Mouse (Mus musculus) erythroblast, embryonic 14.5 days (primary cell): ENCODE measurements around the gene Rgs19. TPM values are rescaled to one million over a fixed set of nuclear protein-coding genes. Genes with fewer than 3 reads are reported as not detected.

Experiments used
- H3K27me3 ChIP-seq: 2 replicates; pipeline ENCODE4 v1.6.1; 2012; ENCODE audit warnings: inconsistent platforms; ENCODE audit not compliant: control insufficient read depth
- H3K36me3 ChIP-seq: 2 replicates; pipeline ENCODE4 v1.6.1; 2012; ENCODE audit warnings: mild to moderate bottlenecking, inconsistent platforms; ENCODE audit not compliant: control insufficient read depth
- H3K4me1 ChIP-seq: 2 replicates; pipeline ENCODE4 v1.6.1; 2012; ENCODE audit warnings: inconsistent platforms; ENCODE audit not compliant: control insufficient read depth
- H3K4me3 ChIP-seq: replicated peaks from 2 replicates; pipeline ENCODE3; 2012; ENCODE audit warnings: moderate library complexity, mild to moderate bottlenecking, inconsistent platforms
- H3K9me3 ChIP-seq: 2 replicates; pipeline ENCODE4 v1.6.1; 2012; ENCODE audit warnings: low read length, inconsistent platforms, mixed read lengths; ENCODE audit not compliant: control insufficient read depth
- GATA1 ChIP-seq: IDR thresholded peaks from 2 replicates; pipeline ENCODE4 v1.6.1; 2012; ENCODE audit warnings: low read length, inconsistent platforms, mixed read lengths
- TAL1 ChIP-seq: IDR thresholded peaks from 3 replicates; pipeline ENCODE4 v1.6.1; 2012; ENCODE audit warnings: low read length, inconsistent platforms, mixed read lengths
- polyA plus RNA-seq: library from polyadenylated mRNA; stranded (reverse); fragments of >175 nt; gene quantifications from 2 replicates; pipeline ENCODE4 v1.2.3, GENCODE M21; 2012

Rgs19 gene
- polyA plus RNA-seq, 1 experiment, result 0.16 TPM

- H3K4me3 ChIP-seq, result no peak overlapping the region
- H3K4me1 ChIP-seq, result peaks cover 11% of the 10 kb centered on the region
- peaks cover 24% of the 10 kb centered on the region for H3K27me3 ChIP-seq
- TF ChIP-seq TAL1 (no peak), GATA1 (no peak)
- H3K9me3 ChIP-seq, result no peaks in the 10 kb centered on the region
- H3K36me3 ChIP-seq, result peaks cover 4% of the 10 kb centered on the region; the same call in 1 of the 2 replicates
These were observed 4.2 kb downstream of the Rgs19 start for GRCm38 (mm10) chr2:181689466-181690160.

DNA sequence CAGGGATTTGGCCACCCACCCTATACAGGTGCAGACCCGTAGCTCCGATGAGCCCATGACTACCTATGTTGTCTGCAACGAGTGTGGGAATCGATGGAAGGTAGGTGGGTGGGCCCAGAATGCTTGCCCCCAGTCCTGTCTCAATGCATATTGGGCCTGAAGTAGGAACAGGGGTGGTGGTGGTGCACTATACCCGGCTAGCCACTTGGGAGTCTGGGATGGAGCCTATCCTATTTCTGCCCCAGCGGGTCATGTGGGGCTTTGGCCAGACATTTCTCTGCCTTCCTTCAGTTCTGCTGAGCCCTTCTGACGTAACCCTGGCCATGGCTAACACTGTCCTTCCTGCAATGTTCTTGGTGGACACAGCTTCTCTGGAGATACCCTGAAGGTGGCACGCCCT lies 6.2 kb downstream of the Rgs19 start:
- TF ChIP-seq GATA1 (no peak), TAL1 (no peak)
- peaks cover 4% of the 10 kb centered on the region; the same call in 1 of the 2 replicates for H3K36me3 ChIP-seq
- no peaks in the 10 kb centered on the region for H3K4me1 ChIP-seq
- H3K27me3 ChIP-seq, result peaks cover 4% of the 10 kb centered on the region
- no peaks in the 10 kb centered on the region for H3K9me3 ChIP-seq
- H3K4me3 ChIP-seq, result no peak overlapping the region

- Histone ChIP-seq H3K9me3 (no peaks in the 10 kb centered on the region), H3K4me3 (no peak overlapping the region), H3K36me3 (peaks cover 4% of the 10 kb centered on the region; the same call in 1 of the 2 replicates), H3K27me3 (peaks cover 10% of the 10 kb centered on the region), H3K4me1 (peaks cover 2% of the 10 kb centered on the region)
- TF ChIP-seq TAL1 (no peak), GATA1 (no peak)
These were observed 8.1 kb downstream of the Rgs19 start for GRCm38 (mm10) chr2:181685686-181686085.

GRCm38 (mm10) chr2:181684713-181685112 lies 9.1 kb downstream of the Rgs19 start:
- no peak for TF ChIP-seq TAL1
- TF ChIP-seq GATA1, result no peak
- peaks cover 4% of the 10 kb centered on the region; the same call in 1 of the 2 replicates for H3K36me3 ChIP-seq
- no peaks in the 10 kb centered on the region for H3K9me3 ChIP-seq
- peaks cover 20% of the 10 kb centered on the region for H3K27me3 ChIP-seq
- no peak overlapping the region for H3K4me3 ChIP-seq
- H3K4me1 ChIP-seq, result peaks cover 11% of the 10 kb centered on the region

GRCm38 (mm10) chr2:181683381-181683780 lies 10.4 kb downstream of the Rgs19 start:
- Histone ChIP-seq H3K4me1 (peaks cover 15% of the 10 kb centered on the region), H3K27me3 (peaks cover 21% of the 10 kb centered on the region), H3K36me3 (no peaks in the 10 kb centered on the region; the same call in 1 of the 2 replicates), H3K9me3 (no peaks in the 10 kb centered on the region), H3K4me3 (no peak overlapping the region)
- TF ChIP-seq GATA1 (no peak), TAL1 (no peak)

- Histone ChIP-seq H3K4me1 (peaks cover 15% of the 10 kb centered on the region), H3K36me3 (no peaks in the 10 kb centered on the region; the same call in 1 of the 2 replicates), H3K27me3 (peaks cover 24% of the 10 kb centered on the region), H3K9me3 (no peaks in the 10 kb centered on the region), H3K4me3 (no peak overlapping the region)
- TF ChIP-seq TAL1, result no peak
- TF ChIP-seq GATA1, result no peak
These were observed 11.8 kb downstream of the Rgs19 start for GRCm38 (mm10) chr2:181681978-181682377.

DNA sequence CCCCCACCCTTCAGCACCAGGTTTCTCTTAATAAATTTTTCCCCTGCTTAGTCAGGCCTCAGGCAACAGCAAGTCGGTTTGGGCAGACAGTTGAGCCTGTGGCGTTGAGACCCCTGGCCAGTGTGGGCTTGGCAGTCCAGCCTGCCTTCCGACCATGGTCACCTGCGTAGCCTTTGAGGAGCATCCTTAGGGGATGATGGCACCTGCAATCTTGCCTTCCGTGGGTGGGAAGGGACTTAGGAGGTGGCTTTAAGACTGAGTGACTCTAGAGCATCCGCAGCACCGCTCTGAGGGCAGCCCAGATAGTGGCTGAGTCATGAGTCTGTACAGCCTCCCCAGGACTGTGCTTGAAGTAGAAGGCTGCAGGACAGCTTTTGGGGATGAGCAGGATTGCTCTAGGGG lies 13.1 kb downstream of the Rgs19 start:
- Histone ChIP-seq H3K27me3 (peaks cover 26% of the 10 kb centered on the region), H3K4me3 (peak overlapping the region; percentile 61), H3K36me3 (no peaks in the 10 kb centered on the region), H3K9me3 (no peaks in the 10 kb centered on the region), H3K4me1 (peaks cover 16% of the 10 kb centered on the region)
- TF ChIP-seq GATA1, result no peak
- TF ChIP-seq TAL1, result no peak

- H3K4me1 ChIP-seq, result peaks cover 21% of the 10 kb centered on the region
- no peaks in the 10 kb centered on the region for H3K9me3 ChIP-seq
- TF ChIP-seq TAL1 (no peak), GATA1 (no peak)
- H3K36me3 ChIP-seq, result no peaks in the 10 kb centered on the region
- peaks cover 32% of the 10 kb centered on the region for H3K27me3 ChIP-seq
- H3K4me3 ChIP-seq, result peak within 1 kb of the TSS; percentile 61
These were observed 13.6 kb downstream of the Rgs19 start, which contains the start of gene Tcea2 for GRCm38 (mm10) chr2:181679951-181680715. Gene Tcea2, plus strand, starts transcription at chr2:181680310.

- Histone ChIP-seq H3K4me1 (peaks cover 21% of the 10 kb centered on the region), H3K36me3 (no peaks in the 10 kb centered on the region), H3K9me3 (no peaks in the 10 kb centered on the region), H3K27me3 (peaks cover 43% of the 10 kb centered on the region), H3K4me3 (no peak overlapping the region)
- TF ChIP-seq TAL1 (no peak), GATA1 (no peak)
These were observed 15.0 kb downstream of the Rgs19 start for GRCm38 (mm10) chr2:181678780-181679179.
